Mouse (Mus musculus): ENCODE measurements around the gene Zbtb37. TPM values are rescaled to one million over a fixed set of nuclear protein-coding genes. Genes with fewer than 3 reads are reported as not detected.
"Not testable (repeated sequence)": the region's sequence is repeated elsewhere in the genome, so short reads cannot be mapped to it uniquely, and the experiment has no call there.

Gene Zbtb37
- polyA plus RNA-seq, 1 experiment from 2014 or later: 15.1 TPM

- ATAC-seq (ENCODE audit: low FRiP score) (no peak), DNase-seq (ENCODE audit: low spot score) (no peak)
- WGBS: 90% methylated on average over 14 of the region's 15 CpGs
- Histone ChIP-seq H3K27ac (ENCODE audit: low read depth, low read length) (no peak overlapping the region), H3K4me1 (replicated peaks; ENCODE audit: control insufficient read depth, insufficient read depth, low read length) (no peaks in the 10 kb centered on the region), H3K36me3 (ENCODE audit: control insufficient read depth, insufficient read depth, low read length) (no peaks in the 10 kb centered on the region), H3K4me2 (replicated peaks; ENCODE audit: low read depth, low read length) (no peak overlapping the region), H3K27me3 (ENCODE audit: control insufficient read depth, insufficient read depth, low read length) (no peaks in the 10 kb centered on the region), H3K9ac (ENCODE audit: low read depth, low read length) (no peak overlapping the region), H3K4me3 (ENCODE audit: low read depth, low read length) (no peak overlapping the region), H3K9me3 (ENCODE audit: control insufficient read depth, low read length) (no peaks in the 10 kb centered on the region)
Measured at GRCm38 (mm10) chr1:160989395-160989794, 45.3 kb downstream of the Zbtb37 start.

- H3K9me3 ChIP-seq (ENCODE audit: control insufficient read depth, low read length): no peaks in the 10 kb centered on the region
- H3K27ac ChIP-seq (ENCODE audit: low read depth, low read length): no peak overlapping the region
- H3K4me1 ChIP-seq (replicated peaks; ENCODE audit: control insufficient read depth, insufficient read depth, low read length): no peaks in the 10 kb centered on the region
- no peak overlapping the region for H3K4me3 ChIP-seq (ENCODE audit: low read depth, low read length)
- 85% methylated on average over 17 of the region's 17 CpGs for WGBS
- no peaks in the 10 kb centered on the region for H3K36me3 ChIP-seq (ENCODE audit: control insufficient read depth, insufficient read depth, low read length)
- DNase-seq (ENCODE audit: low spot score) (no peak), ATAC-seq (ENCODE audit: low FRiP score) (no peak)
- H3K4me2 ChIP-seq (replicated peaks; ENCODE audit: low read depth, low read length): no peak overlapping the region
- H3K27me3 ChIP-seq (ENCODE audit: control insufficient read depth, insufficient read depth, low read length): no peaks in the 10 kb centered on the region
- no peak overlapping the region for H3K9ac ChIP-seq (ENCODE audit: low read depth, low read length)
Measured at GRCm38 (mm10) chr1:160986881-160987635, 47.6 kb downstream of the Zbtb37 start.

- ATAC-seq (ENCODE audit: low FRiP score): no peak
Measured at GRCm38 (mm10) chr1:160985477-160985876, 49.2 kb downstream of the Zbtb37 start.

GRCm38 (mm10) chr1:160984731-160985130 is 49.9 kb downstream of the Zbtb37 start:
- not testable (repeated sequence) for H3K4me3 ChIP-seq (ENCODE audit: low read depth, low read length); DNase-seq (ENCODE audit: low spot score); H3K36me3 ChIP-seq (ENCODE audit: control insufficient read depth, insufficient read depth, low read length); H3K9ac ChIP-seq (ENCODE audit: low read depth, low read length); ATAC-seq (ENCODE audit: low FRiP score); H3K4me2 ChIP-seq (replicated peaks; ENCODE audit: low read depth, low read length); H3K27me3 ChIP-seq (ENCODE audit: control insufficient read depth, insufficient read depth, low read length); H3K9me3 ChIP-seq (ENCODE audit: control insufficient read depth, low read length); H3K4me1 ChIP-seq (replicated peaks; ENCODE audit: control insufficient read depth, insufficient read depth, low read length); H3K27ac ChIP-seq (ENCODE audit: low read depth, low read length)
- WGBS: 71% methylated on average over 1 of the region's 1 CpGs

More at GRCm38 (mm10) chr1:160985477-160985876, 49.2 kb downstream of the Zbtb37 start:
- WGBS: 86% methylated on average over 6 of the region's 6 CpGs
- DNase-seq (ENCODE audit: low spot score): no peak
- no peaks in the 10 kb centered on the region for H3K9me3 ChIP-seq (ENCODE audit: control insufficient read depth, low read length)
- H3K9ac ChIP-seq (ENCODE audit: low read depth, low read length): no peak overlapping the region
- no peak overlapping the region for H3K4me2 ChIP-seq (replicated peaks; ENCODE audit: low read depth, low read length)
- H3K27me3 ChIP-seq (ENCODE audit: control insufficient read depth, insufficient read depth, low read length): no peaks in the 10 kb centered on the region
- no peaks in the 10 kb centered on the region for H3K36me3 ChIP-seq (ENCODE audit: control insufficient read depth, insufficient read depth, low read length)
- H3K4me3 ChIP-seq (ENCODE audit: low read depth, low read length): no peak overlapping the region
- H3K27ac ChIP-seq (ENCODE audit: low read depth, low read length): no peak overlapping the region
- no peaks in the 10 kb centered on the region for H3K4me1 ChIP-seq (replicated peaks; ENCODE audit: control insufficient read depth, insufficient read depth, low read length)

GRCm38 (mm10) chr1:160982887-160983286 is 51.8 kb downstream of the Zbtb37 start:
- H3K27me3 ChIP-seq (ENCODE audit: control insufficient read depth, insufficient read depth, low read length): no peaks in the 10 kb centered on the region
- H3K27ac ChIP-seq (ENCODE audit: low read depth, low read length): no peak overlapping the region
- DNase-seq (ENCODE audit: low spot score) (no peak), ATAC-seq (ENCODE audit: low FRiP score) (no peak)
- no peaks in the 10 kb centered on the region for H3K36me3 ChIP-seq (ENCODE audit: control insufficient read depth, insufficient read depth, low read length)
- H3K4me2 ChIP-seq (replicated peaks; ENCODE audit: low read depth, low read length): no peak overlapping the region
- 94% methylated on average over 3 of the region's 3 CpGs for WGBS
- no peaks in the 10 kb centered on the region for H3K4me1 ChIP-seq (replicated peaks; ENCODE audit: control insufficient read depth, insufficient read depth, low read length)
- H3K9me3 ChIP-seq (ENCODE audit: control insufficient read depth, low read length): no peaks in the 10 kb centered on the region
- H3K9ac ChIP-seq (ENCODE audit: low read depth, low read length): no peak overlapping the region
- no peak overlapping the region for H3K4me3 ChIP-seq (ENCODE audit: low read depth, low read length)

GRCm38 (mm10) chr1:160981337-160981736 is 53.3 kb downstream of the Zbtb37 start:
- DNase-seq (ENCODE audit: low spot score) (no peak), ATAC-seq (ENCODE audit: low FRiP score) (no peak)
- H3K27ac ChIP-seq (ENCODE audit: low read depth, low read length): no peak overlapping the region
- H3K4me2 ChIP-seq (replicated peaks; ENCODE audit: low read depth, low read length): no peak overlapping the region
- H3K9ac ChIP-seq (ENCODE audit: low read depth, low read length): no peak overlapping the region
- no peak overlapping the region for H3K4me3 ChIP-seq (ENCODE audit: low read depth, low read length)
- no peaks in the 10 kb centered on the region for H3K36me3 ChIP-seq (ENCODE audit: control insufficient read depth, insufficient read depth, low read length)
- WGBS: 87% methylated on average over 4 of the region's 4 CpGs
- no peaks in the 10 kb centered on the region for H3K9me3 ChIP-seq (ENCODE audit: control insufficient read depth, low read length)
- no peaks in the 10 kb centered on the region for H3K4me1 ChIP-seq (replicated peaks; ENCODE audit: control insufficient read depth, insufficient read depth, low read length)
- H3K27me3 ChIP-seq (ENCODE audit: control insufficient read depth, insufficient read depth, low read length): no peaks in the 10 kb centered on the region

GRCm38 (mm10) chr1:160980537-160981234 is 54.0 kb downstream of the Zbtb37 start:
- DNase-seq (ENCODE audit: low spot score) (no peak), ATAC-seq (ENCODE audit: low FRiP score) (no peak)
- no peak overlapping the region for H3K27ac ChIP-seq (ENCODE audit: low read depth, low read length)
- no peak overlapping the region for H3K4me3 ChIP-seq (ENCODE audit: low read depth, low read length)
- no peaks in the 10 kb centered on the region for H3K27me3 ChIP-seq (ENCODE audit: control insufficient read depth, insufficient read depth, low read length)
- H3K4me1 ChIP-seq (replicated peaks; ENCODE audit: control insufficient read depth, insufficient read depth, low read length): no peaks in the 10 kb centered on the region
- H3K36me3 ChIP-seq (ENCODE audit: control insufficient read depth, insufficient read depth, low read length): no peaks in the 10 kb centered on the region
- WGBS: 86% methylated on average over 8 of the region's 8 CpGs
- no peak overlapping the region for H3K9ac ChIP-seq (ENCODE audit: low read depth, low read length)
- H3K9me3 ChIP-seq (ENCODE audit: control insufficient read depth, low read length): no peaks in the 10 kb centered on the region
- no peak overlapping the region for H3K4me2 ChIP-seq (replicated peaks; ENCODE audit: low read depth, low read length)

GRCm38 (mm10) chr1:160980021-160980420 is 54.6 kb downstream of the Zbtb37 start:
- Histone ChIP-seq H3K27ac (ENCODE audit: low read depth, low read length) (no peak overlapping the region), H3K4me2 (replicated peaks; ENCODE audit: low read depth, low read length) (no peak overlapping the region), H3K9me3 (ENCODE audit: control insufficient read depth, low read length) (no peaks in the 10 kb centered on the region), H3K27me3 (ENCODE audit: control insufficient read depth, insufficient read depth, low read length) (no peaks in the 10 kb centered on the region), H3K9ac (ENCODE audit: low read depth, low read length) (no peak overlapping the region), H3K4me1 (replicated peaks; ENCODE audit: control insufficient read depth, insufficient read depth, low read length) (no peaks in the 10 kb centered on the region), H3K36me3 (ENCODE audit: control insufficient read depth, insufficient read depth, low read length) (no peaks in the 10 kb centered on the region), H3K4me3 (ENCODE audit: low read depth, low read length) (no peak overlapping the region)
- DNase-seq (ENCODE audit: low spot score): no peak
- ATAC-seq (ENCODE audit: low FRiP score): no peak
- WGBS: 83% methylated on average over 5 of the region's 5 CpGs
